Mouse (Mus musculus) CH12.LX (cell line): ENCODE measurements around the gene Rps23. TPM values are rescaled to one million over a fixed set of nuclear protein-coding genes. Genes with fewer than 3 reads are reported as not detected.

Experiments used
- DNase-seq: peaks from one replicate; pipeline ENCODE4 v3.0.0-alpha.2; 2013; ENCODE audit errors: extremely low read depth
- H3K27ac ChIP-seq: 2 replicates; pipeline ENCODE4 v1.5.1; 2012; ENCODE audit warnings: low read depth, mild to moderate bottlenecking, control low read depth, moderate library complexity; ENCODE audit not compliant: insufficient read depth
- H3K27me3 ChIP-seq: replicated peaks from 2 replicates; pipeline ENCODE3; 2012; ENCODE audit warnings: inconsistent platforms
- H3K36me3 ChIP-seq, 2 experiments: replicated peaks in 1 of 2; 2 replicates each; pipeline versions ENCODE3 to v1.6.1; 2012; ENCODE audit warnings: inconsistent platforms in 1 of 2, low read length in 1 of 2, mild to moderate bottlenecking in 1 of 2, mixed read lengths in 1 of 2, moderate library complexity in 1 of 2; ENCODE audit not compliant: control insufficient read depth in 1 of 2, insufficient read depth in 1 of 2
- H3K4me1 ChIP-seq, 2 experiments: 2 replicates each; pipeline ENCODE4 v1.6.1; 2012; ENCODE audit warnings: inconsistent platforms in 1 of 2, moderate library complexity in 1 of 2; ENCODE audit not compliant: insufficient read depth in 2 of 2, control insufficient read depth in 1 of 2
- H3K4me2 ChIP-seq: 2 replicates; pipeline ENCODE4 v1.6.1; 2012; ENCODE audit warnings: low read depth, mild to moderate bottlenecking, control low read depth; ENCODE audit not compliant: poor library complexity, insufficient read depth, severe bottlenecking
- H3K4me3 ChIP-seq, 3 experiments: fragments of 150-350 bp in 1 of 3; sonication (generic) in 1 of 3; replicated peaks in 1 of 3; 2 replicates each; pipeline versions ENCODE3 to v1.5.1; 2011 to 2012; ENCODE audit warnings: low read depth in 2 of 3, low read length in 2 of 3, mild to moderate bottlenecking in 2 of 3, moderate library complexity in 2 of 3, control low read depth in 1 of 3, improper control_type of control experiment in 1 of 3, inconsistent platforms in 1 of 3, mixed read lengths in 1 of 3; ENCODE audit not compliant: poor library complexity in 1 of 3
- H3K79me2 ChIP-seq: replicated peaks from 2 replicates; pipeline ENCODE4 v1.6.1; 2012; ENCODE audit warnings: mild to moderate bottlenecking, moderate library complexity; ENCODE audit not compliant: control insufficient read depth, poor library complexity, insufficient read depth, severe bottlenecking; ENCODE audit errors: extremely low read depth
- H3K9ac ChIP-seq: 2 replicates; pipeline ENCODE4 v1.6.1; 2012; ENCODE audit warnings: low read depth, mild to moderate bottlenecking, control low read depth, moderate library complexity; ENCODE audit not compliant: insufficient read depth
- H3K9me3 ChIP-seq: replicated peaks from 2 replicates; pipeline ENCODE3; 2012; ENCODE audit warnings: low read length, inconsistent platforms, mixed read lengths
- BHLHE40 ChIP-seq: IDR thresholded peaks from 2 replicates; pipeline ENCODE4 v1.6.1; 2011; ENCODE audit warnings: mild to moderate bottlenecking, low read depth, low read length, improper control_type of control experiment
- CHD1 ChIP-seq: IDR thresholded peaks from 2 replicates; pipeline ENCODE4 v1.6.1; 2012; ENCODE audit warnings: low read depth, low read length, improper control_type of control experiment, inconsistent platforms
- GABPA ChIP-seq: IDR thresholded peaks from 2 replicates; pipeline ENCODE4 v1.6.1; 2012; ENCODE audit warnings: low read depth, low read length, improper control_type of control experiment, inconsistent platforms; ENCODE audit not compliant: insufficient replicate concordance
- IRF4 ChIP-seq: IDR thresholded peaks from 2 replicates; pipeline ENCODE4 v1.6.1; 2014; ENCODE audit warnings: low read depth, mild to moderate bottlenecking, inconsistent platforms, low read length, improper control_type of control experiment
- JUN ChIP-seq: IDR thresholded peaks from 2 replicates; pipeline ENCODE4 v1.6.1; 2011; ENCODE audit warnings: low read depth, mild to moderate bottlenecking, low read length, improper control_type of control experiment, moderate library complexity; ENCODE audit not compliant: insufficient read depth
- JUND ChIP-seq: conservative IDR thresholded peaks from 2 replicates; pipeline ENCODE4 v1.6.1; 2011; ENCODE audit warnings: low read depth, low read length, improper control_type of control experiment
- KAT2A ChIP-seq: IDR thresholded peaks from 2 replicates; pipeline ENCODE4 v1.6.1; 2012; ENCODE audit warnings: low read length, improper control_type of control experiment, inconsistent platforms; ENCODE audit not compliant: insufficient replicate concordance
- MAFK ChIP-seq: IDR thresholded peaks from 2 replicates; pipeline ENCODE4 v1.6.1; 2011; ENCODE audit warnings: low read length, improper control_type of control experiment; ENCODE audit not compliant: insufficient replicate concordance
- MAZ ChIP-seq: IDR thresholded peaks from 2 replicates; pipeline ENCODE4 v1.6.1; 2012; ENCODE audit warnings: low read depth, mild to moderate bottlenecking, inconsistent platforms, low read length, improper control_type of control experiment, moderate library complexity
- MEF2A ChIP-seq: IDR thresholded peaks from 2 replicates; pipeline ENCODE4 v1.6.1; 2014; ENCODE audit warnings: low read depth, mild to moderate bottlenecking, inconsistent platforms, low read length, improper control_type of control experiment, borderline replicate concordance
- MXI1 ChIP-seq: IDR thresholded peaks from 2 replicates; pipeline ENCODE4 v1.6.1; 2011; ENCODE audit warnings: mild to moderate bottlenecking, low read depth, low read length, improper control_type of control experiment
- MYC ChIP-seq: IDR thresholded peaks from 2 replicates; pipeline ENCODE4 v1.6.1; 2011; ENCODE audit warnings: low read depth, mild to moderate bottlenecking, improper control_type of control experiment, low read length
- NELFE ChIP-seq: IDR thresholded peaks from 2 replicates; pipeline ENCODE4 v1.6.1; 2011; ENCODE audit warnings: low read depth, low read length, improper control_type of control experiment
- NRF1 ChIP-seq: IDR thresholded peaks from 2 replicates; pipeline ENCODE4 v1.6.1; 2014; ENCODE audit warnings: low read depth, mild to moderate bottlenecking, inconsistent platforms, low read length, improper control_type of control experiment, moderate library complexity
- PAX5 ChIP-seq: IDR thresholded peaks from 2 replicates; pipeline ENCODE4 v1.6.1; 2012; ENCODE audit warnings: low read length, inconsistent platforms, mixed read lengths
- POLR2A ChIP-seq: IDR thresholded peaks from 2 replicates; pipeline ENCODE4 v1.6.1; 2011; ENCODE audit warnings: low read depth, mild to moderate bottlenecking, improper control_type of control experiment, low read length
- POLR2AphosphoS2 ChIP-seq: IDR thresholded peaks from 2 replicates; pipeline ENCODE4 v1.6.1; 2011; ENCODE audit warnings: low read depth, low read length, improper control_type of control experiment
- RCOR1 ChIP-seq: conservative IDR thresholded peaks from 2 replicates; pipeline ENCODE4 v1.6.1; 2012; ENCODE audit warnings: low read depth, mild to moderate bottlenecking, inconsistent platforms, low read length, improper control_type of control experiment
- TBP ChIP-seq: conservative IDR thresholded peaks from 2 replicates; pipeline ENCODE4 v1.6.1; 2011; ENCODE audit warnings: low read depth, low read length, improper control_type of control experiment
- TCF12 ChIP-seq: IDR thresholded peaks from 2 replicates; pipeline ENCODE4 v1.6.1; 2014; ENCODE audit warnings: low read depth, mild to moderate bottlenecking, inconsistent platforms, low read length, improper control_type of control experiment
- UBTF ChIP-seq: IDR thresholded peaks from 2 replicates; pipeline ENCODE4 v1.6.1; 2012; ENCODE audit warnings: low read depth, mild to moderate bottlenecking, inconsistent platforms, low read length, improper control_type of control experiment, moderate library complexity
- ZC3H11A ChIP-seq: IDR thresholded peaks from 2 replicates; pipeline ENCODE4 v1.6.1; 2012; ENCODE audit warnings: low read depth, mild to moderate bottlenecking, inconsistent platforms, low read length, improper control_type of control experiment
- ZKSCAN1 ChIP-seq: IDR thresholded peaks from 2 replicates; pipeline ENCODE4 v1.6.1; 2012; ENCODE audit warnings: low read depth, inconsistent platforms, low read length, improper control_type of control experiment, borderline replicate concordance
- ZMIZ1 ChIP-seq: IDR thresholded peaks from 2 replicates; pipeline ENCODE4 v1.6.1; 2012; ENCODE audit warnings: low read depth, mild to moderate bottlenecking, inconsistent platforms, low read length, improper control_type of control experiment
- ZNF384 ChIP-seq: IDR thresholded peaks from 2 replicates; pipeline ENCODE4 v1.6.1; 2012; ENCODE audit warnings: low read depth, low read length, improper control_type of control experiment, inconsistent platforms
- dilution Hi-C: fragments of 300-500 bp; cut with MboI; formaldehyde crosslinking; loops from 2 replicates; pipeline ENCODE4 v1.14.3; 2020; ENCODE audit warnings: low sequenced_read_pairs; ENCODE audit not compliant: extremely low pct_unique_long_range_greater_than_20kb, extremely low pct_ligation_motif_present
- in situ Hi-C: fragments of 300-500 bp; cut with MboI; formaldehyde crosslinking; loops from 3 replicates; pipeline ENCODE4 v1.14.3; 2019; ENCODE audit warnings: low sequenced_read_pairs, low pct_ligation_motif_present, low pct_unique_long_range_greater_than_20kb, mixed read lengths
- polyA plus RNA-seq: library from polyadenylated mRNA; unstranded; fragments of >175 nt; gene quantifications from 2 replicates; pipeline ENCODE4 v1.2.1, GENCODE M21; 2012; ENCODE audit warnings: low read depth; ENCODE audit not compliant: insufficient read length
- total RNA-seq, 2 experiments: library from RNA; depleted of rRNA; stranded (reverse); fragments of 300-350 nt in 1 of 2; fragments of >200 nt in 1 of 2; gene quantifications; 2 replicates each; pipeline ENCODE4 v1.2.3; 2012 to 2014

The Rps23 gene
- total and polyA plus RNA-seq, 3 experiments: 1,042 to 2,005 (median 1,970) TPM

DNA sequence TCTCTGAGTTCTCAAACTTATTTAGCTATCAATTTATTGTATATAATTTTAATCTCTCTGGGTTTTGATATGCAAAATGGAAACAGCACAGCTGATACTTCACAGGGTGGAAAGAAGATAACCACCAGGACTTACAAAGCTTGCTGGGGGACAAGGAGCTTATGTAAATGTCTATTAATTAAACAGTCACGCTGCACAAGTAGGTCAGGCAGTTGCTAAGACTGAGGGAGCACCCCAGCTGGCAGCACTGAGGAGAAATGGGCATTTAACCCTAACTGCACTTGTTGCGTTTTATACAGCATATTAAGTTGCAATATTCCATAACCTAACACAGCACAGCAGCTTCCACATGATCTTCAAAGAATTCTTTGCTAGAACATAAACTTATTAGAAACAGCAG is 36.1 kb downstream of the Rps23 start:
- no peak overlapping the region for H3K27ac ChIP-seq
- no peaks in the 10 kb centered on the region for H3K79me2 ChIP-seq
- no peak for TF ChIP-seq POLR2AphosphoS2
- no peak for TF ChIP-seq JUN
- TF ChIP-seq GABPA: no peak
- no peak for TF ChIP-seq NELFE
- no peak for TF ChIP-seq ZKSCAN1
- TF ChIP-seq TCF12: no peak
- TF ChIP-seq KAT2A: no peak
- no peak for TF ChIP-seq ZNF384
- no peak for TF ChIP-seq TBP
- TF ChIP-seq ZMIZ1: no peak
- no peak for TF ChIP-seq MAFK
- TF ChIP-seq MAZ: no peak
- no peak for TF ChIP-seq JUND
- TF ChIP-seq ZC3H11A: no peak
- TF ChIP-seq MXI1: no peak
- TF ChIP-seq CHD1: no peak
- no peaks in the 10 kb centered on the region for H3K4me1 ChIP-seq
- no peak for DNase-seq
- no peak overlapping the region for H3K9ac ChIP-seq
- dilution Hi-C loops: no loop called here
- peaks cover 0 to 2% of the 10 kb centered on the region in 2 experiments for H3K36me3 ChIP-seq
- H3K4me3 ChIP-seq: no peak overlapping the region
- H3K27me3 ChIP-seq: no peaks in the 10 kb centered on the region
- H3K9me3 ChIP-seq: no peaks in the 10 kb centered on the region
- H3K4me2 ChIP-seq: no peak overlapping the region
- in situ Hi-C loops: no loop called here

DNA sequence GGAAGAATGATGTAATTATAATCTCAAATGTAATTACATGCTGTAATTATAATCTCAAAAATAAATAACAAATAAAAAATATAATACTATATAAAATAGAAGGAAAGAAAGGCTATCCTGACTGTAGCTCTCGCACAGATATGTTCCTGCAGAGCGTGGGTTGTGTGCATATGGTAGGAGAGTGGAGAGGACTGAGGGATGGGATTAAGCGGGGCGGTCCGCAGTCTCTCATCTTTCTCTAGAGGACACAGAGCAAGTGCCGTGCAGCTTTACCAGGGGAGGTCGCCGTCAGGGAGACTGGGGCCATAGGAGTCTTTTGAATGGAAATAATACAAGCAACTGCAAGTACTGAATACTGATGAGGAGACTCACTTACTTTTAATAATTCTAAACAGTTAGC is 37.8 kb downstream of the Rps23 start:
- H3K4me3 ChIP-seq: no peak overlapping the region
- H3K27ac ChIP-seq: no peak overlapping the region
- H3K4me1 ChIP-seq: no peaks in the 10 kb centered on the region
- no peak for DNase-seq
- no peak overlapping the region for H3K9ac ChIP-seq
- H3K27me3 ChIP-seq: no peaks in the 10 kb centered on the region
- H3K4me2 ChIP-seq: no peak overlapping the region
- no peaks in the 10 kb centered on the region for H3K79me2 ChIP-seq
- no peaks in the 10 kb centered on the region for H3K9me3 ChIP-seq
- dilution Hi-C loops (no loop called here), in situ Hi-C loops (no loop called here)
- no peak for TF ChIP-seq POLR2AphosphoS2
- no peak for TF ChIP-seq ZC3H11A
- TF ChIP-seq CHD1: no peak
- no peak for TF ChIP-seq MAZ
- TF ChIP-seq BHLHE40: no peak
- TF ChIP-seq ZKSCAN1: no peak
- no peak for TF ChIP-seq MYC
- no peak for TF ChIP-seq TCF12
- no peak for TF ChIP-seq PAX5
- no peak for TF ChIP-seq POLR2A
- TF ChIP-seq MEF2A: no peak
- no peak for TF ChIP-seq IRF4
- no peak for TF ChIP-seq ZMIZ1
- TF ChIP-seq RCOR1: no peak
- TF ChIP-seq NRF1: no peak
- TF ChIP-seq UBTF: no peak
- no peak for TF ChIP-seq JUN
- H3K36me3 ChIP-seq: peaks cover 0 to 2% of the 10 kb centered on the region in 2 experiments
